Mouse (Mus musculus): ENCODE results near the gene Ctps2.
A peak's percentile ranks its signal among the peaks of the same experiment; 100 is the strongest.

Ctps2 gene

DNA sequence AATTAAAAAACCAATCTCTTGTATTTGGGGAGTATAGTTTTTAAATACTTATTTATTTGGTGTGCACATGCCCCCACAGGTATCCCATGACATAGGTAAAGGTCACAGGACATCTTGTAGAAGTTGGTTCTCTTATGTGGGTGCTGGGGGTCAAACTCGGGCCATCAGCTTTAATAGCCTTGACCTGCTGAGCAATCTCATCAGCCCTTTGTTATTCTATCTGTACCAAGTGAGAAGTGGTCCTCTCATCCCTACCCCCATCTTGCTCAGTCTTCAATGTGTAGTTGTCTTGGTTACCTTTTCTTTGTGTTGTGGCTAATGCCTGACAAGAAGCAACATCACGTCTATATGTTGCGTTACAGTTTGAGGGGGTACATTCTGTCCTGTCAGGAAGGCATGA, 56.9 kb downstream of the Ctps2 start:
- no peaks in the 10 kb centered on the region for H3K36me3 ChIP-seq (ENCODE audit: insufficient read depth, low read length)

DNA sequence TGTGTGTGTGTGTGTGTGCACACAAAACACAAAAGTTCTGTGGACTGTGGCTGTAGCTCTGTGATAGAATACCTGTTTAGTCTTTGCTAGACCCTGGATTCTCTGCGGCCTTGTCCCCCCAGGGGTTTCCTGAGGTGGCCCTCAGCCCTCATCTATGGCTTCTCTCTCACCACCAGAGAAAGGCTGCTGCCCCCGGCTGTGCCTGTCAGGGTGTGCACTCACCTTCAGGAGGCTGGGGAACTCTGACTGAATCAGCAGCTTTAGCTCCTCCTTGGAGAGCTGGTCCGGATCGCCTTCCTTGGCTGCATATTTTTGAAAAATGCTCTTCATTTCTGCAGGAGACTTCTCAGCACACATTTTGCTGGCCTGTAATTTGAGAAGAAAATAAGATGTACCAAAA, 62.8 kb downstream of the Ctps2 start:
- TF ChIP-seq NANOG (IDR thresholded peaks at IDR 0.05; ENCODE audit: borderline replicate concordance, low read length) (no peak), POU5F1 (IDR thresholded peaks at IDR 0.05; ENCODE audit: borderline replicate concordance, low read length) (no peak), CTCF (conservative IDR thresholded peaks at IDR 0.05; ENCODE audit: low read length) (no peak)
- no peak overlapping the region for H3K4me3 ChIP-seq (replicated peaks; ENCODE audit: low read length)
- H3K4me1 ChIP-seq (replicated peaks; ENCODE audit: low read depth, low read length) = peaks cover 9% of the 10 kb centered on the region; the same call in 1 of the 2 replicates

More for the DNA sequence above, 56.9 kb downstream of the Ctps2 start:
- no peaks in the 10 kb centered on the region for H3K27me3 ChIP-seq (ENCODE audit: insufficient read depth, low read length)
- H3K4me3 ChIP-seq (replicated peaks; ENCODE audit: low read length) = no peak overlapping the region
- no peaks in the 10 kb centered on the region for H3K9me3 ChIP-seq (ENCODE audit: low read length)
- H3K4me1 ChIP-seq (replicated peaks; ENCODE audit: low read depth, low read length) = peaks cover 18% of the 10 kb centered on the region
- TF ChIP-seq NANOG (IDR thresholded peaks at IDR 0.05; ENCODE audit: borderline replicate concordance, low read length) (peak; percentile 78; the same call in 1 of the 2 replicates), CTCF (conservative IDR thresholded peaks at IDR 0.05; ENCODE audit: low read length) (no peak)

DNA sequence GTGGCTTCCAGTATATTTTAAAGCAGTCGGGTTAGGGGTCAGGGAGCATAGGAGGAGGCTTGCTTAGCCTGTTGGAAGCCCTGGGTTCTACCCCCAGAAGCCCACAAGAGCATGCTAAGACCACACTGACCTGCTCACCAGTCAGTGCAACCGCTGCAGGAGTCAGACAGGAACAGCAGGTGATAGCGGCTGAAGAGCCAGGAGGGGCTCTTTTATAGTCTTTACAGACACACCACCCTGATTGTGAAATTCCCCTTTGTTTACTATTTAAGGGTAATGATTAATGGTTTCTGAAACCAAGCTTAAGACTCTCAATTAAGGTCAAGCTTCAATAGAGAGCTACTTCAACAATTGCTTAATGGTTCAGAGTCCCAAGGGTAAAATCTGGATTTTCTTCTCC, 63.3 kb downstream of the Ctps2 start, which contains the start of gene S100g:
Gene S100g, minus strand, starts transcription at position 217 of the 400 bp plus-strand sequence.
- Histone ChIP-seq H3K4me1 (replicated peaks; ENCODE audit: low read depth, low read length) (peaks cover 9% of the 10 kb centered on the region; the same call in 1 of the 2 replicates), H3K4me3 (replicated peaks; ENCODE audit: low read length) (no peak within 1 kb of the TSS), H3K9me3 (ENCODE audit: low read length) (no peaks in the 10 kb centered on the region), H3K36me3 (ENCODE audit: insufficient read depth, low read length) (no peaks in the 10 kb centered on the region), H3K27me3 (ENCODE audit: insufficient read depth, low read length) (no peaks in the 10 kb centered on the region)
- TF ChIP-seq NANOG (IDR thresholded peaks at IDR 0.05; ENCODE audit: borderline replicate concordance, low read length) (no peak), POU5F1 (IDR thresholded peaks at IDR 0.05; ENCODE audit: borderline replicate concordance, low read length) (no peak), CTCF (conservative IDR thresholded peaks at IDR 0.05; ENCODE audit: low read length) (no peak)

More for the DNA sequence above, 62.8 kb downstream of the Ctps2 start:
- Histone ChIP-seq H3K27me3 (ENCODE audit: insufficient read depth, low read length) (no peaks in the 10 kb centered on the region), H3K9me3 (ENCODE audit: low read length) (no peaks in the 10 kb centered on the region), H3K36me3 (ENCODE audit: insufficient read depth, low read length) (no peaks in the 10 kb centered on the region)

DNA sequence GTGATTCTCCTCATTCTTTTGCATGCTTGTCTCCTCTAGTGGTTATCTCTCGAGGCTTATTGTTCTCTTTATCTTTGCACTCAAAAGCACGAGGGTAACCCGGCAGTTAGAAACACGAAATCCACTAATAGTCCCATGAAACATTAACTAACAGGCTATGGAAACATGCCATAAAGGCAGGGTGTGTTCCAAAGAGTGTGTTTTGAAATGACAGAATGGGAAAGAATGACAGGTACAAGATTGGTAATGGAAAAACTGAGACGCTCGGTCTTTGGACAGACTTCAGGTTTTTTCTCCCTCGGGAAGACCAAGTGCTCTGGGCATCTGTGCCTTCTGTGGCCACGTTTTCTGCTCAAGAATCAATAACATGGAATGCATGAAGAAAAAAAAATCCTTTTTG, 66.4 kb downstream of the Ctps2 start:
- Histone ChIP-seq H3K4me3 (replicated peaks; ENCODE audit: low read length) (no peak overlapping the region), H3K4me1 (replicated peaks; ENCODE audit: low read depth, low read length) (0 out of 2 replicates have a peak, but pooled peaks cover 3% of the 10 kb centered on the region), H3K36me3 (ENCODE audit: insufficient read depth, low read length) (no peaks in the 10 kb centered on the region), H3K27me3 (ENCODE audit: insufficient read depth, low read length) (no peaks in the 10 kb centered on the region), H3K9me3 (ENCODE audit: low read length) (no peaks in the 10 kb centered on the region)
- TF ChIP-seq NANOG (IDR thresholded peaks at IDR 0.05; ENCODE audit: borderline replicate concordance, low read length) (no peak), POU5F1 (IDR thresholded peaks at IDR 0.05; ENCODE audit: borderline replicate concordance, low read length) (no peak), CTCF (conservative IDR thresholded peaks at IDR 0.05; ENCODE audit: low read length) (no peak)

DNA sequence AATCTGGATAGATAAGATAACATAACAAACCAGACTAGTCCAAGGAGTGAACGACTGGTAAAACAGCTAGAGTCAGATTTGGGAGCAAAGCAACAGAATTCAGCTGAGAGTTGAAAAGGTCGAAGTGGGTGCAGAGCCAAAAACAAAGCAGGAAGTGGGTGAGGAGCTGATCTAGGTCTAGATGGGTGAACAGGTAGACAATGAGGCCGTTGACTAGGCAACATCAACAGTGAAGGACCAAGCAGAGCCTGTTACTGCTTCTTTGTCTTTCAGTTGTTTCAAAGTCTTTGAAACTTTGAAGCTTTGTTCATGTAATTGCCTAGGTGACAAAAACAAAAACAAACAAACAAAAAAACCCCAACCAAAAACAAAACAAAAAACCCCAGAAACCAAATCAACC, 75.2 kb downstream of the Ctps2 start:
- peaks cover 28% of the 10 kb centered on the region for H3K9me3 ChIP-seq (ENCODE audit: low read length)
- no peak overlapping the region for H3K4me3 ChIP-seq (replicated peaks; ENCODE audit: low read length)
- no peak for TF ChIP-seq CTCF (conservative IDR thresholded peaks at IDR 0.05; ENCODE audit: low read length)
- TF ChIP-seq NANOG (IDR thresholded peaks at IDR 0.05; ENCODE audit: borderline replicate concordance, low read length) = no peak
- no peak for TF ChIP-seq POU5F1 (IDR thresholded peaks at IDR 0.05; ENCODE audit: borderline replicate concordance, low read length)
- H3K4me1 ChIP-seq (replicated peaks; ENCODE audit: low read depth, low read length) = no peaks in the 10 kb centered on the region
- no peaks in the 10 kb centered on the region for H3K27me3 ChIP-seq (ENCODE audit: insufficient read depth, low read length)
- H3K36me3 ChIP-seq (ENCODE audit: insufficient read depth, low read length) = peaks cover 13% of the 10 kb centered on the region

DNA sequence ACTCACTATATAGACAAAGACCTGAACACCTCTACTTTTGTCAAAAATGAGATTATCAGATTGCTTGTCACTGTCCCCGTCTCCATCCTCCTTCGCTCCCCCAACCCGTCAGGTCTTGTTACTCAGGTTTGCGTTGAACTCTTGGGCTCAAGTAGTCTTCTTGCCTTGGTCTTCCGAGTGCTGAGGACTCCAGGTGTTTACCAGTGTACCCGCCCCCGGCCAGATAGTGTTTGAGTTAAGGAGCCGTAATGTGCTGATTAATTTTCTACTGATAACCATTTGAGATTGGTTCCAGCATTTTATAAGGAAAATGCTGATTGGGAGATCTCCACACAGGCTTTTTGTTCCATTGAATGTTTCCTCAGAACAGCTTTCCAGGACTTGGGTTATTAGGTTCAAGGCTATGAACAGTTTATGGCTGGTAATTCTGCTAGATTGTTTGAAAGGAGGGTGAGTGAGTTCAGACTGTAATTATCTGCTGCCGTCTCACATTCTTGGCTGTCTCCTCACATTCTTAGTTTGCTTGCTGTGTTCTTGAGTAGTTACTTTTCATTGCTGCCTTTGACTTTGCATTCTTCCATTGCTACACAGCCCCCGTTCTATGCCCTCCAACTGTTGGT, 85.9 kb downstream of the Ctps2 start:
- Histone ChIP-seq H3K27me3 (ENCODE audit: insufficient read depth, low read length) (no peaks in the 10 kb centered on the region), H3K36me3 (ENCODE audit: insufficient read depth, low read length) (peaks cover 6% of the 10 kb centered on the region; the same call in 1 of the 2 replicates), H3K4me3 (replicated peaks; ENCODE audit: low read length) (no peak overlapping the region), H3K9me3 (ENCODE audit: low read length) (peaks cover 36% of the 10 kb centered on the region), H3K4me1 (replicated peaks; ENCODE audit: low read depth, low read length) (no peaks in the 10 kb centered on the region)
- TF ChIP-seq POU5F1 (IDR thresholded peaks at IDR 0.05; ENCODE audit: borderline replicate concordance, low read length) (no peak), NANOG (IDR thresholded peaks at IDR 0.05; ENCODE audit: borderline replicate concordance, low read length) (no peak), CTCF (conservative IDR thresholded peaks at IDR 0.05; ENCODE audit: low read length) (no peak)

DNA sequence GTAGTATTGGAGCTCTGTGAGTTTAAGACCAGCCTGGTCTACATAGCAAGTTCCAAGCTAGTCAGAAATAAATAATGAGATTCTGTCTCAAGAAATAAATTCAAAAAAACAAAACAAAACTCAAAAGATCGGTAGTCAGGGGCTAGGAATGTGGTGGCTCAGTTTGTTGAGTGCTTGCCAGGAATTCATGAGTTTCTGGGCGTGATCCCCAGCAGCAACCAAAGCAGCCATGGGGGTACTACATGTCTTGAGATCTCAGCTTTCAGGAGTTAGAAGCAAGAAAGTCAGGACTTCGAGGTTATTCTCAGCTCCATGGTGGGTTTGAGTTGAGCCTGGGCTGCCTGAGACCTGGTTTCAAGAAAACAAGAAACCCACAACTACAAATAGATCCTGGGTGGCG, 90.4 kb downstream of the Ctps2 start:
- Histone ChIP-seq H3K27me3 (ENCODE audit: insufficient read depth, low read length) (no peaks in the 10 kb centered on the region), H3K36me3 (ENCODE audit: insufficient read depth, low read length) (0 out of 2 replicates have a peak, but pooled peaks cover 2% of the 10 kb centered on the region), H3K9me3 (ENCODE audit: low read length) (peaks cover 27% of the 10 kb centered on the region), H3K4me1 (replicated peaks; ENCODE audit: low read depth, low read length) (no peaks in the 10 kb centered on the region), H3K4me3 (replicated peaks; ENCODE audit: low read length) (no peak overlapping the region)
- TF ChIP-seq POU5F1 (IDR thresholded peaks at IDR 0.05; ENCODE audit: borderline replicate concordance, low read length) (no peak), NANOG (IDR thresholded peaks at IDR 0.05; ENCODE audit: borderline replicate concordance, low read length) (no peak), CTCF (conservative IDR thresholded peaks at IDR 0.05; ENCODE audit: low read length) (no peak)

DNA sequence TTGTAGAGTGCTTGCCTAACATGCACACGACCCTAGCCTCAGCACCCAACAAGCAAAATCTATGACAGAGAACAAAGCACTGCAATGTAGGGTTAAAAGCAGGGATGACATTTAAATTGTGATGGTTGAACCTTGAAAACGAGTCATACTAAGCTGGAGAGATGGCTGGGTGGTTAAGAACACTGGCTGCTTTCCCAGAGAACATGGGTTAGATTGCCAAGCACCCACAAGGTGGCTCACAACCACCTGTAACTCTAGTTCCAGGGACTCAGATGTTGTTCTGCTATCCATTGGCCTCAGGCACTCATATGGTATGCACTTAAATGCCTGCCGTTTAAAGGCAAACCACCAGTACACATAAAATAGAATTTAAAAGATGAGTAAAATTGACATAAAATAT, 91.1 kb downstream of the Ctps2 start:
- Histone ChIP-seq H3K27me3 (ENCODE audit: insufficient read depth, low read length) (no peaks in the 10 kb centered on the region), H3K4me3 (replicated peaks; ENCODE audit: low read length) (no peak overlapping the region), H3K36me3 (ENCODE audit: insufficient read depth, low read length) (0 out of 2 replicates have a peak, but pooled peaks cover 2% of the 10 kb centered on the region), H3K4me1 (replicated peaks; ENCODE audit: low read depth, low read length) (no peaks in the 10 kb centered on the region), H3K9me3 (ENCODE audit: low read length) (peaks cover 19% of the 10 kb centered on the region)
- TF ChIP-seq CTCF (conservative IDR thresholded peaks at IDR 0.05; ENCODE audit: low read length) = no peak
- TF ChIP-seq NANOG (IDR thresholded peaks at IDR 0.05; ENCODE audit: borderline replicate concordance, low read length) = no peak
- TF ChIP-seq POU5F1 (IDR thresholded peaks at IDR 0.05; ENCODE audit: borderline replicate concordance, low read length) = no peak

DNA sequence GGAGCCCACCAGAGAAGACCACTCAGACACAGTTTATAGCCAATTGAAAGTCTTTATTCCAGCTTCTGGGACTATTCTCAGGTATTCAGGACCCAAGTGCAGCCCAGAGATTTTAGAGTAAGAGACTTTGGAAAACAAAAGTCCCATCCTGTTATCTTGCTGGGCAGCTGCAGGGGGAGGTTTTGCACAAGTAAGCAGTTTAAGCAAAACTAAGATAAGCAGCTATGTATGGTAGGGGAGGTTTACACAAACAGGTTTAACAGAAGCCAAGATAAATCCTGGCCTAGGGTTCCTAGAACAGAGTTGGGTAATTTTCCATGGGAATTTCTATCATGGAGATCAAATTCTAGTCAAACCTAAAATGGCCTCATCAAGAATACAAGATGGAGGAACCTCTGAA, 126.8 kb downstream of the Ctps2 start:
- no peak overlapping the region for H3K4me3 ChIP-seq (replicated peaks; ENCODE audit: low read length)
- TF ChIP-seq POU5F1 (IDR thresholded peaks at IDR 0.05; ENCODE audit: borderline replicate concordance, low read length) (no peak), CTCF (conservative IDR thresholded peaks at IDR 0.05; ENCODE audit: low read length) (no peak), NANOG (IDR thresholded peaks at IDR 0.05; ENCODE audit: borderline replicate concordance, low read length) (no peak)
- H3K9me3 ChIP-seq (ENCODE audit: low read length) = no peaks in the 10 kb centered on the region
- no peaks in the 10 kb centered on the region for H3K4me1 ChIP-seq (replicated peaks; ENCODE audit: low read depth, low read length)
- no peaks in the 10 kb centered on the region for H3K27me3 ChIP-seq (ENCODE audit: insufficient read depth, low read length)
- no peaks in the 10 kb centered on the region for H3K36me3 ChIP-seq (ENCODE audit: insufficient read depth, low read length)
